Mouse (Mus musculus) testis, adult 2 months (tissue): Measurements from ENCODE around the gene Zdhhc25.

Experiments used
- CTCF ChIP-seq: fragments of 200-500 bp; IDR thresholded peaks from 2 replicates; pipeline ENCODE4 v1.5.1; 2012; ENCODE audit warnings: low read depth, mild to moderate bottlenecking, inconsistent platforms, low read length, moderate library complexity; ENCODE audit not compliant: control insufficient read depth, insufficient read depth, insufficient replicate concordance
- POLR2A ChIP-seq: fragments of 200-500 bp; IDR thresholded peaks from 2 replicates; pipeline ENCODE4 v1.6.1; 2012; ENCODE audit warnings: low read depth, mild to moderate bottlenecking, inconsistent platforms, low read length, moderate library complexity; ENCODE audit not compliant: control insufficient read depth

DNA sequence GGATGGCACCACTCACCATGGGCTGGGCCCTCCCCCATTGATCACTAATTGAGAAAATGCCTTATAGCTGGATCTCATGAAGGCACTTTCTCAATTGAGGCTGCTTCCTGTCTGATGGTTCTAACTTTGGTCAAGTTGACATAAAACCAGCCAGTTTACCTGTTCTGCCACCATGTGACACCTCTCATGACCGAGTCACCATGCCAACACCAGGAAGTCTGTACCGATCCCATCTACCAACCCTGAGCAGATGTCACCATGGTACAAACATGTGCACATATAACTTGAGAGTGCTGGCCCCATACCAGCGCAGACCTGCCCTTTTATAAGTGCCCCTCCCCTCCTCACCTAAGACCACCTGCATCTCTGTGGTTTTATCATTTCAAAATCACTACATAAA is 2.4 kb downstream of the Zdhhc25 start:
- TF ChIP-seq CTCF (no peak), POLR2A (no peak)
